In genomic region chr7:24454199-24454598, GRCm38 (mm10) we compare ENCODE assay signal across 35 mouse cellular contexts. TPM values are rescaled to one million over a fixed set of nuclear protein-coding genes. Genes with fewer than 3 reads are reported as not detected.
"Had no signal": no experiment of that assay in that cellular context is flagged by ENCODE, and none has a peak within 500 bp of the region (broad histone marks: within the 10 kb centered on the region; RNA-seq: fewer than 3 reads in every experiment).

No protein-coding gene starts in this region.

- DNase-seq: gastrocnemius, postnatal 14 days; gastrocnemius, postnatal 36 days; heart, adult 11 months; heart, adult 2 months; heart, postnatal 14 days; heart, postnatal 36 days; kidney, adult 11 months; kidney, adult 2 months; kidney, adult 9 months; kidney, postnatal 14 days; kidney, postnatal 36 days; layer of hippocampus, adult 9-11 months; layer of hippocampus, postnatal 36 days; left cerebral cortex, postnatal 4 days had no signal

RNA-seq across cellular contexts. Expression of gene Irgc1, which starts 2.1 kb away (rescaled TPM):
- total RNA-seq: gastrocnemius, adult 8-10 months; gastrocnemius, postnatal 36 days; heart, adult 2 months; heart, postnatal 14 days; heart, postnatal 36 days; hematopoietic stem cell, adult 5-6 weeks; hindbrain, postnatal 0 days; layer of hippocampus, adult 18-20 months; layer of hippocampus, adult 8-10 months; layer of hippocampus, postnatal 14 days; layer of hippocampus, postnatal 36 days; left cerebral cortex, postnatal 4 days; liver, adult 2 months had no signal
- polyA plus RNA-seq: heart, embryonic 11.5 days; heart, embryonic 13.5 days; heart, embryonic 15.5 days; heart, postnatal 0 days; hindbrain, embryonic 11.5 days; hindbrain, embryonic 13.5 days; hindbrain, embryonic 15.5 days; hindbrain, postnatal 0 days; intestine, embryonic 14.5 days; kidney, embryonic 15.5 days; kidney, postnatal 0 days; limb, embryonic 11.5 days; limb, embryonic 13.5 days; liver, adult 2 months; liver, embryonic 12.5 days; liver, embryonic 14.5 days had no signal
